Mouse (Mus musculus) intestine, embryonic 15.5 days (tissue): Measurements from ENCODE around the gene Rcan2. TPM values are rescaled to one million over a fixed set of nuclear protein-coding genes. Genes with fewer than 3 reads are reported as not detected.

ENCODE experiments used
- ATAC-seq: fragments of 200-750 bp; cut with Nextera tagmentation; 2 replicates; pipeline ENCODE4 v1.8.0; 2017; ENCODE audit warnings: moderate TSS enrichment, moderate library complexity
- H3K27ac ChIP-seq: fragments of 300-500 bp; sonication (generic); 2 replicates; pipeline ENCODE4 v1.5.1; 2015; ENCODE audit warnings: mild to moderate bottlenecking, inconsistent platforms
- H3K27me3 ChIP-seq: fragments of 300-500 bp; sonication (generic); replicated peaks from 2 replicates; pipeline ENCODE4 v1.6.1; 2015; ENCODE audit warnings: inconsistent platforms
- H3K36me3 ChIP-seq: fragments of 300-500 bp; sonication (generic); 2 replicates; pipeline ENCODE4 v1.6.1; 2015; ENCODE audit warnings: inconsistent platforms
- H3K4me1 ChIP-seq: fragments of 300-500 bp; sonication (generic); replicated peaks from 2 replicates; pipeline ENCODE4 v1.6.1; 2015; ENCODE audit warnings: inconsistent platforms
- H3K4me2 ChIP-seq: fragments of 300-500 bp; sonication (generic); replicated peaks from 2 replicates; pipeline ENCODE4 v1.6.1; 2015; ENCODE audit warnings: mild to moderate bottlenecking, inconsistent platforms
- H3K4me3 ChIP-seq: fragments of 300-500 bp; sonication (generic); replicated peaks from 2 replicates; pipeline ENCODE4 v1.5.1; 2015; ENCODE audit warnings: inconsistent platforms
- H3K9ac ChIP-seq: fragments of 300-500 bp; sonication (generic); 2 replicates; pipeline ENCODE4 v1.6.1; 2015; ENCODE audit warnings: inconsistent platforms
- H3K9me3 ChIP-seq: fragments of 300-500 bp; sonication (generic); 2 replicates; pipeline ENCODE4 v1.6.1; 2016; ENCODE audit warnings: inconsistent platforms
- WGBS: fragments of 180-500 bp; shearing (Covaris S2); methylation state at CpG from one replicate; pipeline ENCODE4 v1.1.7; 2015; 5-methylcytosine and 5-hydroxymethylcytosine counted together
- polyA plus RNA-seq: library from polyadenylated mRNA; unstranded; fragments of >200 nt; fragmentation: Nextera tagmentation; extraction: Ambion mirVana; gene quantifications from 2 replicates; pipeline ENCODE4 v1.2.1, GENCODE M21; 2015

The Rcan2 gene
- polyA plus RNA-seq, 1 experiment from 2014 or later: 5.9 TPM

DNA sequence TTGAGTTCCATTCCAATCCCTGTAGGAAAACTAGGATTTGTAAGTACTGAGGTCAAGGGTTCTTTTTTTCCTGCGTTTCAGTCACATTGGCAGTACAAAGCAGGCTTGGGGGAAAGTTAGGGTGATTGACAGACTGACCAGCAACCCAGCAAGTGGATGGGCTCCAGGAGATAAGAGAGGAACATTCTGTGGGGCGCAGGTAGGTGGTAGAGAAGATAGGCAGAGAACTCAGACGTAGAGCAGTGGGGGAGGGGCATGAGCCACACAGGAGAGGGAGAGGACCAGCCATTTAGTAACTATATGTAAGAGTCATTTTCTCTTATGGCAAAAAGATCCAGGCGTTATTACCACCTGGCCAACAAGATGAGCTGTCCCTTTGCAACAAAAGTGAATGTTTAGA, 96.2 kb downstream of the Rcan2 start:
- no peak for ATAC-seq
- H3K27ac ChIP-seq: no peak overlapping the region
- H3K4me3 ChIP-seq: no peak overlapping the region
- no peak overlapping the region for H3K4me2 ChIP-seq
- no peaks in the 10 kb centered on the region for H3K4me1 ChIP-seq
- H3K27me3 ChIP-seq: no peaks in the 10 kb centered on the region
- H3K36me3 ChIP-seq: no peaks in the 10 kb centered on the region
- no peak overlapping the region for H3K9ac ChIP-seq
- WGBS: 80% methylated on average over 4 of the region's 4 CpGs
- H3K9me3 ChIP-seq: no peaks in the 10 kb centered on the region

DNA sequence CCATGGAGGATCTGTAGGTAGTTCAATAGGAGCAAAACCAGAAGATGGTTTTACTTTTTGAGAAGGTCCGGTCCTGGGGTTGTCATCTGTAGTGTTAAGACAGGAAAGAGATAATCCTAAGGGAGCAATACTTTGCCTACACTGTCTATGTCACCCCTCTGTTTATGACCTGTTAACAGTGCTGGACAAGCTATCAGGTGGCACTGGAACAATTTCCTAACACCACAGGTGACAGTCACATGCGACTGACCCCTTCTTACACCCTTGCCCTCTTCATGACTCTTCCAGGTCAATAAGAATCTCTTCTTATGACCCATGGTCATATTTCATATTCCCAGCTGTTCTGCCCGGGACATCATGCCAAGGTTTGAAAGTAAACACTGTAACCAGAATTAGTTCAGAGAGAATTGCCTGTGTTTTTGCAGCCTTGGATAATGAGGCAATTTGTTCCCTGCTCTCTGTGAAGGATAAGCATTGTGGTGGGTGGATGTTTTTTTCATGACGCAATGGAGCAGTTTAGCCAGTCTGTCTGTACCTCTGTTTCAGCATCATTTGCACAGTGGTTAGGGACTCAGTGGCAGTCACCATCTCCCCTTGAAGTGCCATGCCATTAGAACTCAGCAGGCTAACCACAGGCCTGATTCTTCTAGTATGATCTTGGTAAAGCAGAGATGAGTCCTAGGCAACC, 98.4 kb downstream of the Rcan2 start:
- H3K9ac ChIP-seq: no peak overlapping the region
- 0 out of 2 replicates have a peak, but pooled peaks cover 3% of the 10 kb centered on the region for H3K4me1 ChIP-seq
- ATAC-seq: no peak
- H3K4me3 ChIP-seq: no peak overlapping the region
- no peaks in the 10 kb centered on the region for H3K9me3 ChIP-seq
- WGBS: 77% methylated on average over 4 of the region's 4 CpGs
- no peaks in the 10 kb centered on the region for H3K27me3 ChIP-seq
- H3K4me2 ChIP-seq: no peak overlapping the region
- no peaks in the 10 kb centered on the region for H3K36me3 ChIP-seq
- no peak overlapping the region for H3K27ac ChIP-seq

DNA sequence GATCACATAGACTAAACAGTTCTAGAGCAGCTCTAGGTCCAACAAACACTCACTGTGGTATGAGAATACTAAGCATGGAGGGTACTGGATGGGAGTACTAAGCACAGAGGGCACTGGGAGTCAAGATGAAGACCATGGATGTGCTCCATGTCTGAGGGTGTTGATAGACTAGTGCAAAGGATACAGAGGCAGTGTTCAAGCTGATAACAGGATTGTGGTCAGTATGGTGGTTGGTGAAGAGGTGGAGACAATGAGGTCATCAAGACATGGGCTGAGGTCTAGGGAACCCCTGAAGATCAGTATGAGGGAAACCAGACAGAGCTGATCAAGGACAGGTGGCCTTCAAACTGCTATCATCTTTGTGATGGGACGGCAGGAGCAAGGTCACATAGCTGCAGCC, 99.0 kb downstream of the Rcan2 start:
- no peak overlapping the region for H3K4me3 ChIP-seq
- no peaks in the 10 kb centered on the region for H3K36me3 ChIP-seq
- H3K4me1 ChIP-seq: 0 out of 2 replicates have a peak, but pooled peaks cover 3% of the 10 kb centered on the region
- ATAC-seq: no peak
- 71% methylated on average over 1 of the region's 1 CpGs for WGBS
- no peak overlapping the region for H3K9ac ChIP-seq
- no peaks in the 10 kb centered on the region for H3K9me3 ChIP-seq
- H3K27ac ChIP-seq: no peak overlapping the region
- no peaks in the 10 kb centered on the region for H3K27me3 ChIP-seq
- no peak overlapping the region for H3K4me2 ChIP-seq

DNA sequence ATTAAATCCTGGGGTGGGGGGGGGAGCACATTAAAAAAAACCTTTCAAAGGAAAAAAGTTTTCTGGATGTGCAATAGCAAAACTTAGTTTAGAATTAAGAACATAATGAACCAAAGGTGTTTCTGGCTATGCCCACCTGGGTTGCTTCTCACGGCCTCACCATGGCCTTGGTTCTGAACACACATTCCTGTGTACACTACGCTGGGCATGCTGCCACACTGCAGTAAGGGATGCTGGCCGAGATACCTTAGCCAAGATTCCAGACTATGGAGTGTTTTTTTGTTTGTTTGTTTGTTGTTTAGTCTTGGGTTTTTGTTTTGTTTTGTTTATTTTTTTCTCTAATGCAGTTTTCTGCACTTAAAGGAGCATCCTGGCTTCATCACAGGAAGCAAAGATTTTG, 100.3 kb downstream of the Rcan2 start:
- WGBS: 92% methylated on average over 3 of the region's 3 CpGs
- no peaks in the 10 kb centered on the region for H3K27me3 ChIP-seq
- no peak overlapping the region for H3K9ac ChIP-seq
- no peak for ATAC-seq
- H3K36me3 ChIP-seq: no peaks in the 10 kb centered on the region
- no peak overlapping the region for H3K4me3 ChIP-seq
- no peak overlapping the region for H3K4me2 ChIP-seq
- H3K27ac ChIP-seq: no peak overlapping the region
- H3K9me3 ChIP-seq: no peaks in the 10 kb centered on the region
- H3K4me1 ChIP-seq: 0 out of 2 replicates have a peak, but pooled peaks cover 3% of the 10 kb centered on the region

DNA sequence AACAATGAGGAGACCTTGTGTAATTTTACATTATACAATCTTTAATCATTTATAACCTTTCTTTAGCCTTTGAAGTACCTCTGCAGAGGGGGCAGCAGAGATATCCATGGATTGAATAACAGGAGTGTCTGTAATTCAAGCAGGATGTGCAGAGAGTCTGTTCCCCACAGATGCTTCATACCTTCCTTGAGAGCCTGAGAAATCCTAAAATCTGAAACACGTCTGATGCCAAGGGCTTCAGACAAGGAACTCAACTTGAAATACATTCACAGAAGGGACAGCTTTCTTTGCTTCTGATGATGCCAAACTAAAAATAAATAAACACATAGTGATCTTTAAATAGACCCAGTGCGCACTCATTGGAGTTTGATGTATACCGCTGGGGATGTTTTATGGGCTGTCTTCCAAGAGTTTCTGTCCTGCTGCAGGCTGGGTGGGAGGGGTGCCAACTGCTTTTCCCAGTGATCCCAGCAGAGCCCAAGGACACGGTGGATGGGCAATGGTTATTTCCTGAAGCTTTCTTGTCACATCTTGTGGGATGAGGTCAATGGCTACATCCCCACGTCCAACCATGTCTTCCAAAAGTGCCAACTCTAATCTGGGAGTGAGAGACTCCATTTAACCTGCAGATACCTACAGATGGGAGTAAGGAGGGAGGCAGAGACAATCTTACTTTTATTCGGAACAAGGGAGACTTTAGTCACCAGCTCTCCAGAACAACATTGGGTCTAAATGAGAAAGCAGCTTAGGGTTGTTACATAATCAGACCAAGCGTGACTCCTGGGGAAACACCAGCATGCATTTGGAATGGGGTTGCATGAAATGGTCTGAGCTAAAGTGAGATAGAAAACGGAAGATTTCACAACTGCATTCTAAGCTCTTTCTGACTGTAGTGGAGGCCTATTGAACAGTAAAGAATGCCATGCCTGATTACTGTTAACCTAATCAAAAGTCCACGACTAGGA, 102.9 kb downstream of the Rcan2 start:
- no peaks in the 10 kb centered on the region for H3K36me3 ChIP-seq
- no peak overlapping the region for H3K4me2 ChIP-seq
- ATAC-seq: no peak
- no peaks in the 10 kb centered on the region for H3K27me3 ChIP-seq
- H3K9ac ChIP-seq: no peak overlapping the region
- H3K27ac ChIP-seq: no peak overlapping the region
- 0 out of 2 replicates have a peak, but pooled peaks cover 3% of the 10 kb centered on the region for H3K4me1 ChIP-seq
- H3K4me3 ChIP-seq: no peak overlapping the region
- 59% methylated on average over 9 of the region's 9 CpGs for WGBS
- no peaks in the 10 kb centered on the region for H3K9me3 ChIP-seq

DNA sequence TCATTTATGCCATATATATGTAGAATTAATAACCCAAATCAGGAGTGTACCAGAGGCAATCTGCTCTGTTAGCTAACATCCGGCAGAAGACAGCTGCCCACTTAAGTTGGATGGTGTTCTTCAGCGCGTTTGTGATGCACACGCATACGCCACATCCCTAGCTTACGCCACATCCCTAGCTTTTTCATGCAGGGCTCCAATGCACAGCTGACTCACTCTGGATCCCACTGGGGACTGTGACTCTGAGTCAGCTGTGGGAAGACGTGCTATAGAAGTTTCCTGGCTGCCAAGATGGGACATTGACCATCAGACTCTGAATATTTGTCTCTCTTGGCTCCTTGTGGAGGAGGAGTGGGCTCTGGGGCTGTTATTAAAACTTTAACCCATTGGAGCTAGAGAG, 103.7 kb downstream of the Rcan2 start:
- 89% methylated on average over 7 of the region's 7 CpGs for WGBS

DNA sequence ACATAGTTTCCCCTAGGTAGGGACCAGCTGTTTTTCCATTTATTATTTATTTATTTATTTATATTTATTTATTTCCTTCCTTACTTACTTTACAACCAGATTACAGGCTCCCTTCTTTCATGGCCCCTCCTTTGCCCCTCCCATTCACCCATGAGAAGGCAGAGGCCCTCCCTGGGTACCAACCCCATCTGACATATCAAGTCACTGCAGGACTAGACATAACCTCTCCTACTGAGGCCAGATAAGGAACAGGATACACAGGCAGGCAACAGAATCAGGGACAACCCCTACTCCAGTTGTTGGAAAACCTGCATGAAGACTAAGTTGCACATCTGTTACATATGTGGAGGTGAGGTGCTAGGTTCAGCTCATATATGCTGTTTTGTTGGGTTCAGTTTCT, 105.6 kb downstream of the Rcan2 start:
- no peak for ATAC-seq
- H3K27me3 ChIP-seq: no peaks in the 10 kb centered on the region
- H3K4me1 ChIP-seq: 0 out of 2 replicates have a peak, but pooled peaks cover 3% of the 10 kb centered on the region
- H3K27ac ChIP-seq: no peak overlapping the region
- no peak overlapping the region for H3K9ac ChIP-seq
- no peak overlapping the region for H3K4me3 ChIP-seq
- no peaks in the 10 kb centered on the region for H3K9me3 ChIP-seq
- H3K36me3 ChIP-seq: no peaks in the 10 kb centered on the region
- no peak overlapping the region for H3K4me2 ChIP-seq

More for the DNA sequence above, 103.7 kb downstream of the Rcan2 start:
- H3K4me1 ChIP-seq: 0 out of 2 replicates have a peak, but pooled peaks cover 3% of the 10 kb centered on the region
- H3K9me3 ChIP-seq: no peaks in the 10 kb centered on the region
- ATAC-seq: no peak
- H3K27me3 ChIP-seq: no peaks in the 10 kb centered on the region
- H3K4me3 ChIP-seq: no peak overlapping the region
- no peak overlapping the region for H3K9ac ChIP-seq
- H3K36me3 ChIP-seq: no peaks in the 10 kb centered on the region
- no peak overlapping the region for H3K27ac ChIP-seq
- H3K4me2 ChIP-seq: no peak overlapping the region

DNA sequence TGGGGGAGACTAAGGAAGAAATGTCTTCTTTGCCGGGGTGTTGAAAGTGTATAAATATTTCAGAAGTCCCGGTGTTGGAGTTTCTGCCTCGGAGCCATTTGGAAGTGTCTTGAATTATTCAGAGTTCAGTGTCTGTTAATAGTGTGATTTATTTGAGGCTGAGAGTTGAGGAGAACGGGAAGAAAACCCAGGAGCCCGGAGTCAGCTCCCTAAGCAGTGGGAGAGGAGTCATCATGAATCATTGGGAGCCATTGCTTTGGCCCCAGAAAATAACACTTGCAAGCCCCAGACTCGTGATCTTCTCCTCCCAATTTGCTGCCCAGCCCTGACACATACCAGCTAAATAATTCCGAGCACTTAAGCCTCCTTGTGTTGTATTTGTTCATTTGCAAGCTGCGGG, 115.0 kb downstream of the Rcan2 start:
- H3K4me2 ChIP-seq: no peak overlapping the region

DNA sequence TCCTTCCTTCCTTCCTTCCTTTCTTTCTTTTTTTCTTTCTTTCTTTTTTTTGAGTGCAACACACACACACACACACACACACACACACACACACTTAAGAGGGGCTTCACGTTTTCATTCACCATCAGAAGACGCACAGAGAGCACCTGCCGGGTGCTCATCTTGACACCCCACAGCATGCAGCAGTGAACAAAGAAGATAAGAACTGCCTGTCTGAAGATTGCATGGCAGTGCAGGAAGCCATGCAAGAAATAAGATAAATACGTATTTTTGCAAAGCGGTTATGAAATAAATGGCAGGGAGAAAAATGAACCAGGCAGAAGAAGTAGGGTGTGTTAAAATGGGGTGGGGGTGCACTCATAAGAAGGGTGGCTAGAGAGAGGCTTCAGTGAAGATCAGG, 116.0 kb downstream of the Rcan2 start:
- no peaks in the 10 kb centered on the region for H3K36me3 ChIP-seq
- H3K4me1 ChIP-seq: no peaks in the 10 kb centered on the region
- H3K27ac ChIP-seq: no peak overlapping the region
- H3K4me3 ChIP-seq: no peak overlapping the region
- no peak overlapping the region for H3K9ac ChIP-seq
- H3K27me3 ChIP-seq: no peaks in the 10 kb centered on the region
- no peak for ATAC-seq
- H3K9me3 ChIP-seq: no peaks in the 10 kb centered on the region
- WGBS: 82% methylated on average over 5 of the region's 5 CpGs
- H3K4me2 ChIP-seq: no peak overlapping the region

More for the DNA sequence above, 115.0 kb downstream of the Rcan2 start:
- H3K9me3 ChIP-seq: no peaks in the 10 kb centered on the region
- WGBS: 44% methylated on average over 8 of the region's 8 CpGs
- no peak overlapping the region for H3K9ac ChIP-seq
- ATAC-seq: no peak
- no peak overlapping the region for H3K27ac ChIP-seq
- H3K27me3 ChIP-seq: no peaks in the 10 kb centered on the region
- H3K4me3 ChIP-seq: no peak overlapping the region
- H3K4me1 ChIP-seq: no peaks in the 10 kb centered on the region
- no peaks in the 10 kb centered on the region for H3K36me3 ChIP-seq

DNA sequence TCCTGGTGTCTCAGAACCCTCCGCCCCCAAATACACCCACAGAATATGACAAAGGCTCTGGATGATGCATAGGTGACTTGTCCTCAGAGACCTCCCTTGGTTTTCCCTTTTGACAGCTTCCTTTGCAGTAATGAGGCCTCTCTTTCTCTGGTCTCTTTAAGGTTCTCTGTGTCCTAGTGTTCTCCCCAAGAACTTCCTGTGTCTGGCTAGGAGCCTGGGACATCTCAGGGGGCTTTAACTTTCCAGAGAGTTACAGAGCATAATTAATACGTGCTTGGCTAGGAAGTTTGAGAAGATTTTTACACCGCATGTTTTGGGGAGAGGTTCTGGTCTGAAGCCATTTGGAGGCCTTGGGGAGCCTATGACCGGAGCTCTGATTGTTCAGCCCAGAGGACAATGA, 128.7 kb downstream of the Rcan2 start:
- 89% methylated on average over 4 of the region's 4 CpGs for WGBS
- no peak overlapping the region for H3K4me2 ChIP-seq
- no peaks in the 10 kb centered on the region for H3K27me3 ChIP-seq
- no peak overlapping the region for H3K4me3 ChIP-seq
- no peaks in the 10 kb centered on the region for H3K9me3 ChIP-seq
- no peak for ATAC-seq
- no peak overlapping the region for H3K27ac ChIP-seq
- H3K4me1 ChIP-seq: no peaks in the 10 kb centered on the region
- no peak overlapping the region for H3K9ac ChIP-seq
- no peaks in the 10 kb centered on the region for H3K36me3 ChIP-seq

DNA sequence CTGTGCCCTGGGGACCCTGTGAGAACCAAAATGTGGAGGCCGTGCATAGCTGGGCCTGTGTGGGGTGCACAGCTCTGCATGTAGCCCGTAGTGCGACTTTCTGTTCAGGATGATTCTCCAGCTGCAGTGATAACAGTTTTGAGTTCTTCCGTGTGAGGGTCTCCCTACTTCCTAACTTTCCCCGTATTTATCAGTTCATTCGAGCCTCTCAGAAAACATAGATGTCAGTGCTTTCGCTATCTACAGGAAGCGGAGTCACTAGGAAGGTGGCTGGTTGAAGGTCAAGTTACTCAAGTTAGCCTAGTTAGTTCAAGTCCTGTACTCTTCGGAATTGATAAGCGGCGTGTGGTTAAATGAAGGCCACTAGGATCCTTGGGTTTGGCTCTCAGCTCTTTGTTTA, 130.6 kb downstream of the Rcan2 start:
- no peaks in the 10 kb centered on the region for H3K4me1 ChIP-seq
- no peaks in the 10 kb centered on the region for H3K27me3 ChIP-seq
- H3K9ac ChIP-seq: no peak overlapping the region
- H3K36me3 ChIP-seq: no peaks in the 10 kb centered on the region
- H3K4me3 ChIP-seq: no peak overlapping the region
- 94% methylated on average over 11 of the region's 11 CpGs for WGBS
- H3K4me2 ChIP-seq: no peak overlapping the region
- ATAC-seq: no peak
- H3K27ac ChIP-seq: no peak overlapping the region
- no peaks in the 10 kb centered on the region for H3K9me3 ChIP-seq

DNA sequence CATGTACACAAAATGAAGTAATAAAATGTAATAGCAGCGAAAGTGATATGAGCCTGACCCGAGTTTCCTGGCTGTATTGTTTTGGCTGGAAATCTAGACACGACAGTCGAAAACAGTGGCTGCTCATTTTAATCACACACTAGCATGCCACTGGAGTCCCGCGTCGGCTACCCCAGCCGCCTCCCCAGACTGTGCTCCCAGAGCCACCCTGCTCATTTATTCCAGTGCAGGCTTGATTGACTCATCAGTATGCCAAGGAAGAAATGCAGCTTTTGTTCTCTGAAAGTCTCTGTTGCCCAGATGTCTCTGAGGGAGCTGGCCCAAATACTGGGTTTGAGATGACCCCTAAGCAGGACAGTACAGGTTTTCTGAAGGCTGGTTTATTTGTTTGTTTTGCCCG, 132.9 kb downstream of the Rcan2 start:
- H3K36me3 ChIP-seq: no peaks in the 10 kb centered on the region
- H3K4me3 ChIP-seq: no peak overlapping the region
- H3K9me3 ChIP-seq: no peaks in the 10 kb centered on the region
- WGBS: 84% methylated on average over 9 of the region's 9 CpGs
- H3K27ac ChIP-seq: no peak overlapping the region
- no peaks in the 10 kb centered on the region for H3K4me1 ChIP-seq
- H3K9ac ChIP-seq: no peak overlapping the region
- ATAC-seq: no peak
- no peaks in the 10 kb centered on the region for H3K27me3 ChIP-seq
- no peak overlapping the region for H3K4me2 ChIP-seq
